Mouse (Mus musculus) v-Abl transformed pro-B cells (cell line): ENCODE data around the gene Fbxo27.
"Not testable (repeated sequence)": the region's sequence is repeated elsewhere in the genome, so short reads cannot be mapped to it uniquely, and the experiment has no call there.

Source experiments
- in situ Hi-C, 2 experiments: fragments of 400-800 bp; cut with MboI; formaldehyde crosslinking; loops; one replicate each; pipeline ENCODE4 v1.15.1; 2025; ENCODE audit not compliant: unreplicated experiment in 2 of 2

Gene Fbxo27

GRCm38 (mm10) chr7:28692545-28693320 lies at the start of gene Fbxo27:
Fbxo27 (plus strand) TSS chr7:28692849.
- in situ Hi-C loops: loop anchor here in 1 of 2 experiments (25.0 kb wide), 1 partner anchor 845 kb away; no protein-coding TSS in a partner anchor

DNA sequence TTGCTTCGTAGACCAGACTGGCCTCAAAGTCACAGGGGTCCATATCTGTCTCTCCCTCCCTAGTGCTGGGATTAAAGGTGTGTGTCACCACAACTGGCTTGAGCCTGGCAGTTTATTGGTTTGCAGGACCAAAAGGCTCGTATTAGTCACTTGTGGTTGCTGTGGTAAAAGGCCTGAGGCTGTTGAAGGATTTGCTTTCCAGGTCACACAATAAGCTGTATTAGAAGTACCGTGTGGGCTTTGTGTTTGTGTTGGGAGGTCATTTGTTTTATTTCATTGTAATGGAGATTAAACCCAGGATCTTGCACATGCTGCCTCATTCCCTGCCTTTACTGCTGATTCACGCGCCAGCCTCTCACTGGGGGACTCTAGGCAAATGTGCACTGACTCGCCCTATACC lies 47.3 kb upstream of the Fbxo27 start:
- in situ Hi-C loops: no loop called here

GRCm38 (mm10) chr7:28645947-28646475 lies 46.6 kb upstream of the Fbxo27 start:
- in situ Hi-C loops: no loop called here

DNA sequence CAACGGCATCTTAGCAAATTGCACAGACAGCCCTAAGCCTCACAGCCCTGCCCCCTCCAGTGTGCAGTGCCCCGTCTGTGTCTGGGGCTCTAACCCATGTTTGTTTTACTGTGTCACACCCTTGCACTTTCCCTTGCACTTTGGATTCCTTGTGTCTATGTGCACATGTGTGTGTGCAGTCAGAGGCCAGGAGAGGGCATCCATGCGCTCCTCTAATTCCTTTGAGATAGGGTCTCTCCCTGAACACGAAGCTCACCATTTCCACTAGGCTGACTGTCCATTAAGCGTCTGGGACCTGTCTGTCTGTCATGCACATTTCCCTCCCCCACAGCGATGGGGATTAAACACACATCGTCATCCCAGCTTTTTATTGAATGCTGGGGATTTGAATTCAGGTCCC lies 45.6 kb upstream of the Fbxo27 start:
- in situ Hi-C loops: no loop called here

- in situ Hi-C loops: no loop called here
Observed at GRCm38 (mm10) chr7:28651157-28651556, 41.5 kb upstream of the Fbxo27 start.

GRCm38 (mm10) chr7:28656430-28656829 lies 36.2 kb upstream of the Fbxo27 start:
- in situ Hi-C loops: no loop called here

GRCm38 (mm10) chr7:28665620-28666579 lies 26.7 kb upstream of the Fbxo27 start:
- in situ Hi-C loops: no loop called here

- in situ Hi-C loops: no loop called here
Observed at GRCm38 (mm10) chr7:28671172-28671571, 21.5 kb upstream of the Fbxo27 start.

GRCm38 (mm10) chr7:28672276-28672675 lies 20.4 kb upstream of the Fbxo27 start:
- in situ Hi-C loops: no loop called here

- in situ Hi-C loops: not testable (repeated sequence)
Observed at GRCm38 (mm10) chr7:28672786-28673185, 19.9 kb upstream of the Fbxo27 start.

DNA sequence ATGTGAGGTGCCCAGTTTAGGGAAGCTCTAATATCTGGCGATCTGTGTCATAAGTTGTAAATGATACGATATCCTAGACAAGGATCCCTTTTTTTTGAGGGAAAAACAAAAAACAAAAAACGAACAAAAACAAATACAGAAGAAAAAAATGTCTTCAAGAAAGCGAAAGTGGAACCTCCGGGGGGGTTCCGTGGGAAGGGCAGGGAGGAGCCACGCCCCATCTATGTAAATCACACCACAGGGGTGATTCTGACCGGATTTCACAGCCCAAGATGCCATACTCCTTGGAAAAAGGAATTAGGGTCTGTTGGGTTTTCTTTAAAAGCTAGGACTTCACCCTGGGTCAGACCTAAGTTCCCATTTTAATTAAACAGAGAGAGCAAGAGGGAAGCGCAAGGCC lies 17.7 kb upstream of the Fbxo27 start:
- in situ Hi-C loops: loop anchor here in 1 of 2 experiments (25.0 kb wide), 1 partner anchor 862 kb away; no protein-coding TSS in a partner anchor

DNA sequence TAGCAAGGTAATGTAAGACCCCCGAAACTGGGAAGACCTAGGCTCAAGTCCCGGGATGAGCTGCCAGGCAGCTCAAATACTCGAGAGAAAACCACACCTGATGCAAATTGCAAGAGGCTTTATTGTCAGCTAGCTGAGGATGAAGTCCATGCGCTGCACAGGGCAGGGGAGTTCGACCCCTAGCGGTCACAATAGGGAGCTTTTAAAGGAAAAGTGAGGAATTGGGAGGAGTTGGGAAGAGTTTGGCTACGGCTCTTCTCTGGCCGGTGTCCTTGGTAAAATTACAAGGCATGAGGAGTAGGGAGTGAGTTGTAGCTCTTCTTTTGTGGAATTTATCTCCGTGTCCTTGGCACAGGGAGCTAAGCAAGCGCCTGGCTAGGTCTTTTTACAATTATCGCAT lies 16.9 kb upstream of the Fbxo27 start:
- in situ Hi-C loops: loop anchor here in 1 of 2 experiments (25.0 kb wide), 1 partner anchor 862 kb away; no protein-coding TSS in a partner anchor

- in situ Hi-C loops: loop anchor here in 1 of 2 experiments (25.0 kb wide), 1 partner anchor 860 kb away; no protein-coding TSS in a partner anchor
Observed at GRCm38 (mm10) chr7:28676811-28677541, 15.7 kb upstream of the Fbxo27 start.

GRCm38 (mm10) chr7:28677624-28678023 lies 15.0 kb upstream of the Fbxo27 start:
- in situ Hi-C loops: loop anchor here in 1 of 2 experiments (25.0 kb wide), 1 partner anchor 860 kb away; no protein-coding TSS in a partner anchor

GRCm38 (mm10) chr7:28691075-28691474 lies 1.6 kb upstream of the Fbxo27 start:
- in situ Hi-C loops: loop anchor here in 1 of 2 experiments (25.0 kb wide), 1 partner anchor 846 kb away; no protein-coding TSS in a partner anchor

DNA sequence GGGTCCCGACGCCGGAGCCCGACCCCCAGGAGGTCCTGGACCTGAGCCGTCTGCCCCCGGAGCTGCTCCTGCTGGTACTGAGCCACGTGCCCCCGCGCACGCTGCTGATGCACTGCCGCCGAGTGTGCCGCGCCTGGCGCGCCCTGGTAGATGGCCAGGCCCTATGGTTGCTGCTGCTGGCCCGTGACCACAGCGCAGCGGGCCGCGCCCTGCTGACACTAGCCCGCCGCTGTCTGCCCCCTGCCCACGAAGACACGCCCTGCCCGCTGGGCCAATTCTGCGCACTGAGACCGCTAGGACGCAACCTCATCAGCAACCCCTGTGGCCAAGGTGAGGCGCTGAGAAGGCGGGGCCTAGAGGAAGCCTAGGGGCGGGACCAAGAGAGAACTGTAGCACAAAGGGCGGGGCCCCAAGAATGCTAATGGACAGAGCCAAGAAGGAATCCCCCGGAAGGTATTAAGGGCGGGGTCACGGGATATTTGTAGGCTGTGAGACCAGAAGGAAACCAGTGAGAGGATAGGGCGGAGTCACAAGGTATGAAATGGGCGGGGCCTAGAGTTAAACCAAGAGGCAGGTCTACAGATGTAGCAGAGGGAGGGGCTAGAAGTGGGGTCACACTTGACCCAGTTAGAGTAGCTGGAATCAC lies 795 bp downstream of the Fbxo27 start:
- in situ Hi-C loops: loop anchor here in 1 of 2 experiments (25.0 kb wide), 1 partner anchor 844 kb away; no protein-coding TSS in a partner anchor

GRCm38 (mm10) chr7:28694423-28694822 lies 1.8 kb downstream of the Fbxo27 start:
- in situ Hi-C loops: loop anchor here in 1 of 2 experiments (25.0 kb wide), 1 partner anchor 843 kb away; no protein-coding TSS in a partner anchor

DNA sequence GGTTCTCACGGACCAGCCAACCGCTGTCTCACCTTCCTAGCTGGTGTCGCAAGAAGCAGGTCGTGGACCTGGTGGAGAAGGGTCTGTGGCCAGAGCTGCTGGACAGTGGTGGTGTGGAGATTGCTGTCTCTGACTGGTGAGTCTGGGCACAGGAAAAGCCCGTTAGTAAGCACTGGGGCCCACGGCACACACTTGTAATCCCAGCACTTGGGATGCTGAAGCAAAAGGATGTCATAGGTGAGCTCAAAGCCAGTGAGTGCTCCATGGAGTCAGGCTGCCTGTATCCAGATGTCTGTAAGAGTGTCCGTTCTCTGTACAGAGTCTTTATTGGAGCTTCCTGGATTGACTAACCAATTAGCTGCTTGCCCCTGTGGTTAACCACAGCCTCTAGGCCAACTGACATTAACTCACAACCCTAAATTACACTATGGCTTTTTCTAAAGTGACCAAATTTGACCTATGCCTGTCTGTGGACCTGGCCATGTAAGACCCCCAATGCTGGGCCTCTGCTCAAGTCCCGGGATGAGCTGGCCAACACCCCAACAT lies 2.4 kb downstream of the Fbxo27 start:
- in situ Hi-C loops: loop anchor here in 1 of 2 experiments (25.0 kb wide), 1 partner anchor 842 kb away; no protein-coding TSS in a partner anchor

DNA sequence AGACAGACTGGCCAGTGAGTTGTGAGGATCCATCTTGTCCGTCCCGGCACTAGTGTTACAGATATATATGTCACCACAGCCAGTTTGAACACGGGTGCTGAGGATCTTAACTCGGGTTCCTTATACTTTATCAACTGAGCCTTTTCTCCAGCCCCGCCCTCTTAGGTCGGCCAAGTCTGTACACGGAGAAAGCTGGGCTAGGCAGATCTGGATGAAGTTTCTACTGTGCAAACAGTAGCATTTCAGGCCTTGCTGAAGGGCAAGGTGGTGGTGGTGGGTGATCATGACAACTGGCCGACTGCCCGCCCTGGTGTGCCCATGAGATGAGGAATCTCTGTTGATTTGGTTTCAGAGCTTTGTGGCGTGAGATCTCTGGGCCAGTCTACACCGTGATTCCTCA lies 4.6 kb downstream of the Fbxo27 start:
- in situ Hi-C loops: loop anchor here in 1 of 2 experiments (25.0 kb wide), 1 partner anchor 840 kb away; no protein-coding TSS in a partner anchor
